Mouse (Mus musculus) heart, adult 2 months (tissue): ENCODE data around the gene Atp6v1e2.

Experiments used
- CTCF ChIP-seq: fragments of 200-600 bp; IDR thresholded peaks from 2 replicates; pipeline ENCODE4 v1.8.1; 2022; ENCODE audit warnings: antibody characterized with exemption, mild to moderate bottlenecking, moderate library complexity
- EP300 ChIP-seq: fragments of 200-500 bp; IDR thresholded peaks from 2 replicates; pipeline ENCODE4 v1.6.1; 2011; ENCODE audit warnings: low read depth, low read length, control low read depth; ENCODE audit not compliant: insufficient read depth
- POLR2A ChIP-seq: fragments of 200-500 bp; IDR thresholded peaks from 2 replicates; pipeline ENCODE4 v1.6.1; 2011; ENCODE audit warnings: mild to moderate bottlenecking, low read depth, low read length, control low read depth; ENCODE audit not compliant: insufficient read depth

- no peak for TF ChIP-seq CTCF
- no peak for TF ChIP-seq POLR2A
- no peak for TF ChIP-seq EP300
Measured at GRCm38 (mm10) chr17:86904206-86904605, 43.5 kb downstream of the Atp6v1e2 start.
